Mouse (Mus musculus): Measurements from ENCODE around the gene Dagla.

GRCm38 (mm10) chr19:10339271-10339670 is 34.6 kb upstream of the Dagla start:
- TF ChIP-seq CTCF (IDR thresholded peaks at IDR 0.05; ENCODE audit: low read depth, low read length) (no peak), GATA1 (IDR thresholded peaks at IDR 0.05; ENCODE audit: borderline replicate concordance, low read length) (no peak)

All from G1E (cell line).